8 mouse cellular contexts compared by ENCODE assay signal in the genomic region with DNA sequence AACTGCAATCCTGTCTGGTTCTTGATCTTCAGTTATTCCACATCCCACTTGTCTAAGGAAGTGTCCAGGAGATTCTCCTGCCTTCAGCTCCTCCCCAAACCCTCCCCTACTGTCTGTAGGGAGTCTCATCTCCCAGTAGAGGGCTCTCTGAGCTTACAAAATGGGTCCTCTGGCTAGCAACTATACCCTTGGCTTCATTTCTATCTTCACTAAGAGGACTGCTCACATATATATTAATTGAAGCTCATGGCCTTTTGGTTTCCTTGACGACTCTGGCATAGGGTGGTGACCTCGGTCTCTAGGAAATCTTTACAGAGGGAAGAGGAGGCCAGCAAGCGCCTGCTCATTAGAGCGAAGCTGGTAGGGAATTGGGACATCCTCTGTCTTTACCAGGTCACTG. TPM values are rescaled to one million over a fixed set of nuclear protein-coding genes. Genes with fewer than 3 reads are reported as not detected.
DNase-seq lines count a peak whose midpoint lies in the region; ATAC-seq and TF ChIP-seq lines count a peak whose summit lies in the region.

No protein-coding gene starts in this region.

- no peak overlapping the region for H3K4me3 ChIP-seq in spleen, adult 2 months (ENCODE audit: extremely low read depth, insufficient read depth, insufficient read length)
- no peak overlapping the region for H3K4me3 ChIP-seq in lung, postnatal 0 days (ENCODE audit: low read depth, low read length)

- ATAC-seq in lung, postnatal 0 days: peak; percentile 21

- no peak overlapping the region for H3K9ac ChIP-seq in lung, postnatal 0 days (replicated peaks; ENCODE audit: low read depth)

- H3K27me3 ChIP-seq in spleen, adult 2 months (ENCODE audit: control insufficient read depth, insufficient read depth, low read length): no peaks in the 10 kb centered on the region
- H3K27me3 ChIP-seq in lung, postnatal 0 days (replicated peaks; ENCODE audit: insufficient read depth, low read length): no peaks in the 10 kb centered on the region

- no peak overlapping the region for H3K4me2 ChIP-seq in lung, postnatal 0 days (replicated peaks; ENCODE audit: low read depth, low read length)

- H3K36me3 ChIP-seq in spleen, adult 2 months (ENCODE audit: control insufficient read depth, insufficient read depth, low read length): peaks cover 10% of the 10 kb centered on the region
- H3K36me3 ChIP-seq in lung, postnatal 0 days (ENCODE audit: insufficient read depth, low read length): 0 out of 2 replicates have a peak, but pooled peaks cover 5% of the 10 kb centered on the region

- TF ChIP-seq EP300 in lung, postnatal 0 days (IDR thresholded peaks at IDR 0.05): no peak

- no peaks in the 10 kb centered on the region for H3K9me3 ChIP-seq in lung, postnatal 0 days (ENCODE audit: low read length)

- TF ChIP-seq CTCF in spleen, adult 2 months (IDR thresholded peaks at IDR 0.05; ENCODE audit: extremely low read depth, insufficient read depth, insufficient read length, insufficient replicate concordance): peak; percentile 37; the same call in 1 of the 2 replicates
- peak; percentile 84 for TF ChIP-seq CTCF in lung, postnatal 0 days (IDR thresholded peaks at IDR 0.05)

- 43% methylated on average over 4 of the region's 4 CpGs for WGBS in spleen, adult 2 months
- WGBS in lung, postnatal 0 days: 30% methylated on average over 4 of the region's 4 CpGs

- peaks cover 8% of the 10 kb centered on the region for H3K4me1 ChIP-seq in spleen, adult 2 months (ENCODE audit: control insufficient read depth, insufficient read depth, insufficient read length)
- peaks cover 10% of the 10 kb centered on the region; the same call in 1 of the 2 replicates for H3K4me1 ChIP-seq in lung, postnatal 0 days (ENCODE audit: insufficient read depth, low read depth, low read length)

- TF ChIP-seq POLR2A in spleen, adult 2 months (IDR thresholded peaks at IDR 0.05; ENCODE audit: low read depth, low read length): no peak

- peak; percentile 39 for DNase-seq in cerebellum, adult 11-12 months
- DNase-seq in cerebellum, postnatal 4 days (ENCODE audit: low spot score in 2 of 2): no peak
- no peak for DNase-seq in spleen, adult 2 months (ENCODE audit: low read depth in 1 of 2, low spot score in 2 of 2)
- DNase-seq in spleen, postnatal 4 days (ENCODE audit: low spot score in 2 of 2): no peak
- DNase-seq in heart, postnatal 10 days: peak; percentile 50 to 53
- DNase-seq in lung, postnatal 0 days (ENCODE audit: low spot score): peak; percentile 88
- DNase-seq in yolk sac, embryonic 10.5 days (ENCODE audit: low spot score): no peak
- DNase-seq in gastrocnemius, adult 8-10 months (ENCODE audit: low spot score in 2 of 2): no peak

- intact Hi-C loops in heart, postnatal 10 days (cut with DNase I): loop anchor here (2.0 kb wide), 1 partner anchor 24 kb away; no protein-coding TSS in a partner anchor

- no peak overlapping the region for H3K27ac ChIP-seq in spleen, adult 2 months (ENCODE audit: insufficient read depth, low read length)
- H3K27ac ChIP-seq in lung, postnatal 0 days (ENCODE audit: low read length): no peak overlapping the region

RNA-seq across cellular contexts. Expression of gene Sfxn3, which starts 9.1 kb away (rescaled TPM):
- polyA plus RNA-seq in spleen, adult 2 months (2012; rRNA removed): 23.9 and 25.9 TPM in 2 replicates
- total RNA-seq in heart, postnatal 10 days (2021): 10 to 100 TPM; 21.8 to 23.9 TPM
- 45.6 and 53.0 TPM in 2 replicates for polyA plus RNA-seq in lung, postnatal 0 days (2015; fragmentation: Nextera tagmentation; extraction: Ambion mirVana)
- 10 to 100 TPM; 21.2 to 25.8 (median 22.7) TPM for total RNA-seq in gastrocnemius, adult 8-10 months (2022)

RNA-seq across cellular contexts. Expression of gene Pdzd7, which starts 10.8 kb away (rescaled TPM):
- polyA plus RNA-seq in spleen, adult 2 months (2012; rRNA removed): 0.04 and 0.09 TPM in 2 replicates
- under 1 TPM in 1 of 2 experiments, not detected in 1; 0.22 TPM for total RNA-seq in heart, postnatal 10 days (2021)
- polyA plus RNA-seq in lung, postnatal 0 days (2015; fragmentation: Nextera tagmentation; extraction: Ambion mirVana): 0.12 and 0.13 TPM in 2 replicates
- 1 to 10 TPM; 2.9 to 5.4 (median 4.1) TPM for total RNA-seq in gastrocnemius, adult 8-10 months (2022)

RNA-seq across cellular contexts. Expression of gene Kazald1, which starts 18.7 kb away (rescaled TPM):
- 63.8 and 81.4 TPM in 2 replicates for polyA plus RNA-seq in spleen, adult 2 months (2012; rRNA removed)
- 1 to 10 TPM; 7.4 to 9.1 TPM for total RNA-seq in heart, postnatal 10 days (2021)
- polyA plus RNA-seq in lung, postnatal 0 days (2015; fragmentation: Nextera tagmentation; extraction: Ambion mirVana): 11.2 and 12.8 TPM in 2 replicates
- total RNA-seq in gastrocnemius, adult 8-10 months (2022): 1 to 10 TPM; 5.3 to 9.2 (median 7.1) TPM

RNA-seq across cellular contexts. Expression of gene Lzts2, which starts 42.1 kb away (rescaled TPM):
- polyA plus RNA-seq in spleen, adult 2 months (2012; rRNA removed): 23.3 and 25.9 TPM in 2 replicates
- 10 to 100 TPM; 60.9 to 77.8 TPM for total RNA-seq in heart, postnatal 10 days (2021)
- 56.0 and 59.4 TPM in 2 replicates for polyA plus RNA-seq in lung, postnatal 0 days (2015; fragmentation: Nextera tagmentation; extraction: Ambion mirVana)
- total RNA-seq in gastrocnemius, adult 8-10 months (2022): 10 to 100 TPM; 17.9 to 25.9 (median 20.5) TPM

RNA-seq across cellular contexts. Expression of gene Mrpl43, which starts 50.1 kb away (rescaled TPM):
- polyA plus RNA-seq in spleen, adult 2 months (2012; rRNA removed): 53.1 and 85.2 TPM in 2 replicates
- 10 to 100 TPM; 49.1 to 51.6 TPM for total RNA-seq in heart, postnatal 10 days (2021)
- 62.6 and 63.3 TPM in 2 replicates for polyA plus RNA-seq in lung, postnatal 0 days (2015; fragmentation: Nextera tagmentation; extraction: Ambion mirVana)
- 10 to 100 TPM; 30.2 to 36.4 (median 34.1) TPM for total RNA-seq in gastrocnemius, adult 8-10 months (2022)

Comparison
In these comparisons a context has a peak if more than half of its experiments do, and no peak if none do; other contexts are left out.
1. DNase-seq: peak in cerebellum, adult 11-12 months (single experiment), heart, postnatal 10 days (2 of 2) and lung, postnatal 0 days (single experiment); none in cerebellum, postnatal 4 days (0 of 2), spleen, adult 2 months (0 of 2), spleen, postnatal 4 days (0 of 2), yolk sac, embryonic 10.5 days (single experiment) and gastrocnemius, adult 8-10 months (0 of 2).